Mouse (Mus musculus) kidney, adult 9 months (tissue): ENCODE results near the gene Cops8.

ENCODE experiments used
- DNase-seq: peaks from one replicate; pipeline ENCODE4 v3.0.0; 2022

The Cops8 gene

DNA sequence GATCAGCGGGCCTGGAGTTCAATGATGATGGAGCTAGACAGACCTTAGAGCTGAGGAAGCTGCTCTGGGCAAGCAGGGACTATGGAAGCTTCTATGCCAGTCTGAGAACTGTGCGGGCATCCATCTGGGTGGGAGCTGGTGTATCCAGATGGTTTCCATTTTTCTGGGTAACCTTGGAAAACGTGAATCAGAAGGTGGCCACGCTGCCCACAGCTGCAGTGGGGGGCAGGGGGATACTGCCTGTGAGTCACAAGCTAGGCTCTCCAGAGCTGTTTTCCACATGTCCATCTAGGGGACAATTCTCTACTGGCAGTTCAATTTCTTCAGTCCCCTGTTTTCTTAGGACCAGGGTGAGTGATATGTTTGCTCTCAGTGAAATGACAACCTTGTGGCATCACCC is 49.8 kb downstream of the Cops8 start:
- DNase-seq = no peak

DNA sequence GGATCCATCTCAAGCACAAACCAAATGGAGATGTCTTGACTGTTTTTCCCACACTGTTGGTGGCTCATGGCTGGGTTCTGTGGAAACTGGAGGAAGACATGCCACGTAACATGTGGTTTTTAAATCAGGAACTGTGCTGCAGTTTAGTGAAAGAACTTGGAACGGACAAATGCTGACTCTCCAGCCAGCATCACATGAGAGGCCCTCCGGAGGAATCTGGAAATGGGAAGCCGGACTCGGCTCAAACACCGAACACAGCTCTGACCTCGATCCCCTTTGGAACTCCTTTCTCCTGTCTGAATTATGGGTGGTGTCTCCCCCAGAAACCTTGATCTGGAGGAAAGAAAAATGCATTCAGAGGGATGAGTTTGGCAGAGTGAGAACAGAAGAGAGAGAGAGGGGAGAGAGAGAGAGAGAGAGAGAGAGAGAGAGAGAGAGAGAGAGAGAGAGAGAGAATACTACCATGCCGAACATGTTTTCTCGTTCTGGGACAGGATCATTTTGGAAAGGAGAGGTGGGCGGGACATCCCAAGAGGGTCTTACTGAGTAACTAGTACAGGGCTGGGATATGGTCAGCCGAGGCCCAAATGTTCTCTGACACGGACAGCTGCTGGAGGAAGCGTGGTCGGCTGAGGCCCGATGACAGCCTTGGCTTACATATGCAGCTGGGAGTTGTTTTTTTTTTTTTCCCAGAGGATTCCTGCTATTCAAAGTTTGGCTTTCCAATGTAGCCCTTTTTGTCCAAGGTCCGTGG is 53.9 kb downstream of the Cops8 start:
- DNase-seq = no peak

GRCm38 (mm10) chr1:90657292-90658050 is 54.7 kb downstream of the Cops8 start:
- DNase-seq = no peak

- no peak for DNase-seq
Measured at GRCm38 (mm10) chr1:90658581-90658980, 55.8 kb downstream of the Cops8 start.

- no peak for DNase-seq
Measured at GRCm38 (mm10) chr1:90660150-90660549, 57.4 kb downstream of the Cops8 start.

GRCm38 (mm10) chr1:90662491-90662890 is 59.7 kb downstream of the Cops8 start:
- peak; percentile 19 for DNase-seq
